Mouse (Mus musculus) layer of hippocampus, adult 9-11 months (tissue): ENCODE measurements at regions not wholly inside any gene's neighbourhood (a gene's known extent, or its start where the extent isn't known, plus 50 kb on each side); places are given as distances from the start of the nearest gene placed in this dataset.

Experiments
- DNase-seq: peaks from one replicate; pipeline ENCODE4 v3.0.0; 2022

DNA sequence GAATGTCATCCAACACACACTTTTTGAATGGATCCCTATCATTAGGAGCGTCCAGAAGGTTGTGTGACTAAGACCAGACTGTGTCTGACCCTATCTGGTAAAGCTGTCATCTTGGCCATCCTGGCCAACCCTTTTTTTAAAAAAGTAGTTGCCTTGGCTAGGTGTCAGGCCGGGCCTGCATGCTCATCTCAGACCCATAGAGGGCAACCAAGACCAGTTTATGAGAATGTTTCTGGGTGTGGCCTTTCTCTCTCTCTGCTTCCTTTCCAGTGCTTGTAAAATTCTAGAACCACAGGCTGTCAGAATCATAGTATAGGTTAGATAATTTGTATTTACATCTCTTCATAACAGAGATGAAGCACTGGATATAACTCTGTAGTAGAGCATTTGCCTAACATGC lies 62.8 kb upstream of the Las1l start:
- peak; percentile 26 for DNase-seq

DNA sequence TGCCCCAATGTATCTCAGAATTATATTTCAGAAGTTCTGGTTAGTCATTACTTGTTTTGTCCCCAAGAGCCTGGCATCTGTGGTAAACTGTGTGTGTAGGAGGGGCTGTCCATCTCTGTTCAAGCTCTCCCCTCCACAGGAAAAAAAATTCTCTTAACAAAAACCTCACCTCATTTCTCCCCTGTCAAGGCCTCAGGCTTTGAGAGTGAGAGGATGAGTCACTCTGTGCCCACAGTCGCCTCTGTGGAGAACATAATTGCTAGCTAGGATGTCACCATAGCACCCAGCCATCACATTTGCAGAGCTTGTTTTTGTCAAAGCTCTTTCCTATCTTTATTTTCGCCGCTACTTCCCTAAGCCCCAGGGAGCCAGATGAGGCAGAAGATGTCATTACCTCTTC lies 63.6 kb upstream of the Las1l start:
- DNase-seq: no peak

- DNase-seq: no peak
These were observed 68.6 kb upstream of the Las1l start for GRCm38 (mm10) chrX:96025374-96025773.

GRCm38 (mm10) chrX:96025876-96026275 lies 69.1 kb upstream of the Las1l start:
- peak; percentile 40 for DNase-seq

GRCm38 (mm10) chrX:96031591-96031990 lies 64.3 kb upstream of the Msn start:
- no peak for DNase-seq

DNA sequence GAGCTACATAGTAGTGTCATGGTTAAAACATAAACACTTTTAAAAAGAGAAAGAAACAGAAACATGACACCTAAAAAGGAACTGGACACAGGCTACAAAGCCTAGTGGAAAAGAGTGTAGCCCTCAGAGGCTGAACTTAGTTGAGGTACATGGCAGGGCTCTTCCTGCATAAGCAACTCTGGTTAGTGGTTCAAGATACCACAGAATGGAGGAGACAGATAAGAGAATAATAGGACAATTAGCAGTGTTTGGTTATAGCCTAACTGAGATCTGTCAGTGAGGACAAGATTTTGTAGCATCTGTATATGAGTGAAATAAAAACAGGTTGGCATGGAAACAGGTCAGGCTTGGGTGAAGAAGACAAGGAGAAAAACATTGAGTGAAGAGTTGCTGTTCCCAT lies 60.5 kb upstream of the Msn start:
- DNase-seq: no peak

GRCm38 (mm10) chrX:96042193-96042592 lies 53.6 kb upstream of the Msn start:
- peak; percentile 2 for DNase-seq
